Mouse (Mus musculus) erythroblast, embryonic 14.5 days (primary cell): Measurements from ENCODE around the gene Pbx2.

Experiments used
- GATA1 ChIP-seq: IDR thresholded peaks from 2 replicates; pipeline ENCODE4 v1.6.1; 2012; ENCODE audit warnings: low read length, inconsistent platforms, mixed read lengths
- TAL1 ChIP-seq: IDR thresholded peaks from 3 replicates; pipeline ENCODE4 v1.6.1; 2012; ENCODE audit warnings: low read length, inconsistent platforms, mixed read lengths

DNA sequence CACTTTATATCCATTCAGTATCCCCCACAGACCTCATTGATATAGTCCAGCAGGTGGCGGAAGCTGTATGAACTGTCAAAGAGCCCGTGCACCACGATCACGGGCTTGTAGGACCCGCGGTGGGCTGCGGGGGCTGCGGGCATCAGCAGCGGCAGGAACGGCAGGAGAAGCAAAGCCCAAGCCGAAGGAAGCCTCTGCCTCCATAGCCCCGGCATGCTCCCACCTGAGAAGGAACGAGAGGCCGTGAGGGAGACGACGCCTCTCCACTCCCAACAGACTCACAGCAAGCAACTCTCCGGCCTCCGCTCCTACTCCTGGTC, 35.7 kb downstream of the Pbx2 start:
- TF ChIP-seq TAL1 (no peak), GATA1 (no peak)
